Mouse (Mus musculus) erythroblast, embryonic 14.5 days (primary cell): Measurements from ENCODE around the gene Olfr419.

ENCODE experiments used
- GATA1 ChIP-seq: IDR thresholded peaks from 2 replicates; pipeline ENCODE4 v1.6.1; 2012; ENCODE audit warnings: low read length, inconsistent platforms, mixed read lengths
- TAL1 ChIP-seq: IDR thresholded peaks from 3 replicates; pipeline ENCODE4 v1.6.1; 2012; ENCODE audit warnings: low read length, inconsistent platforms, mixed read lengths

DNA sequence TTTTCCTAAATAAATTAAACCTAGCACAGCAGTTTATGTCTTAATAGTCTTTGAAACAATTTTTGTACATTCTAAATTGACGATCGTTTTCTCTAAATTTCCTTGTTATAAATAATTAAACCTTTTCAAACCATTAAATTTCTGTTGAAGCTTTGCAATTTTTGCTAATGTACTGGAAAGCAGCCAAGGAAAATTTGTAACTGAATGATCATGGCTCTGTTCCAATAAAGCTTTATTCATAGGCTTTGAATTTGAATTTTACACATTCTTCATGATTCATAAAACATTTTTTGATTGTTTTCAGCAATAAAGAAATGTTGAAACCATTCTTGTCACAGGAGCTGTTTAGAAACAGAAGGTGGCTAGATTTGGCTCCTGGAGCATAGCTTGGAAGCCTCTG, 7.2 kb downstream of the Olfr419 start:
- no peak for TF ChIP-seq TAL1
- no peak for TF ChIP-seq GATA1
